Mouse (Mus musculus): Measurements from ENCODE around the gene Uggt1. TPM values are rescaled to one million over a fixed set of nuclear protein-coding genes. Genes with fewer than 3 reads are reported as not detected.

Uggt1 gene
- polyA plus RNA-seq, 1 experiment from 2014 or later = 21.8 TPM

- no peak overlapping the region for H3K9ac ChIP-seq (ENCODE audit: low read depth, low read length)
- H3K4me3 ChIP-seq (ENCODE audit: low read depth, low read length) = no peak overlapping the region
- no peak overlapping the region for H3K27ac ChIP-seq (ENCODE audit: low read depth, low read length)
- TF ChIP-seq CTCF (IDR thresholded peaks at IDR 0.05; ENCODE audit: low read depth) = no peak
- H3K4me2 ChIP-seq (replicated peaks; ENCODE audit: low read depth) = no peak overlapping the region
- ATAC-seq = no peak
- H3K9me3 ChIP-seq (ENCODE audit: control insufficient read depth) = no peaks in the 10 kb centered on the region
- no peaks in the 10 kb centered on the region for H3K4me1 ChIP-seq (replicated peaks; ENCODE audit: control insufficient read depth, insufficient read depth, low read length)
- no peaks in the 10 kb centered on the region for H3K27me3 ChIP-seq (replicated peaks; ENCODE audit: control insufficient read depth, insufficient read depth, low read length)
- H3K36me3 ChIP-seq (ENCODE audit: control insufficient read depth, insufficient read depth) = peaks cover 48% of the 10 kb centered on the region
- 91% methylated on average over 11 of the region's 11 CpGs for WGBS
These were observed 138.4 kb downstream of the Uggt1 start for GRCm38 (mm10) chr1:36105917-36106706.

GRCm38 (mm10) chr1:36100371-36100770 lies 144.1 kb downstream of the Uggt1 start:
- 74% methylated on average over 3 of the region's 3 CpGs for WGBS
- TF ChIP-seq CTCF (IDR thresholded peaks at IDR 0.05; ENCODE audit: low read depth) = no peak
- no peaks in the 10 kb centered on the region for H3K9me3 ChIP-seq (ENCODE audit: control insufficient read depth)
- H3K4me2 ChIP-seq (replicated peaks; ENCODE audit: low read depth) = no peak overlapping the region
- H3K4me1 ChIP-seq (replicated peaks; ENCODE audit: control insufficient read depth, insufficient read depth, low read length) = peaks cover 9% of the 10 kb centered on the region
- ATAC-seq = no peak
- peaks cover 49% of the 10 kb centered on the region for H3K36me3 ChIP-seq (ENCODE audit: control insufficient read depth, insufficient read depth)
- no peak overlapping the region for H3K9ac ChIP-seq (ENCODE audit: low read depth, low read length)
- no peaks in the 10 kb centered on the region for H3K27me3 ChIP-seq (replicated peaks; ENCODE audit: control insufficient read depth, insufficient read depth, low read length)
- no peak overlapping the region for H3K4me3 ChIP-seq (ENCODE audit: low read depth, low read length)
- H3K27ac ChIP-seq (ENCODE audit: low read depth, low read length) = no peak overlapping the region

- H3K27me3 ChIP-seq (replicated peaks; ENCODE audit: control insufficient read depth, insufficient read depth, low read length) = no peaks in the 10 kb centered on the region
- H3K4me2 ChIP-seq (replicated peaks; ENCODE audit: low read depth) = no peak overlapping the region
- ATAC-seq = no peak
- peaks cover 36% of the 10 kb centered on the region for H3K36me3 ChIP-seq (ENCODE audit: control insufficient read depth, insufficient read depth)
- H3K9ac ChIP-seq (ENCODE audit: low read depth, low read length) = no peak overlapping the region
- 82% methylated on average over 4 of the region's 4 CpGs for WGBS
- H3K4me3 ChIP-seq (ENCODE audit: low read depth, low read length) = no peak overlapping the region
- H3K27ac ChIP-seq (ENCODE audit: low read depth, low read length) = no peak overlapping the region
- peaks cover 19% of the 10 kb centered on the region for H3K4me1 ChIP-seq (replicated peaks; ENCODE audit: control insufficient read depth, insufficient read depth, low read length)
- no peaks in the 10 kb centered on the region for H3K9me3 ChIP-seq (ENCODE audit: control insufficient read depth)
- TF ChIP-seq CTCF (IDR thresholded peaks at IDR 0.05; ENCODE audit: low read depth) = no peak
These were observed 146.1 kb downstream of the Uggt1 start for GRCm38 (mm10) chr1:36098432-36098831.

- H3K27ac ChIP-seq (ENCODE audit: low read depth, low read length) = peak overlapping the region; percentile 54
These were observed 148.9 kb downstream of the Uggt1 start for GRCm38 (mm10) chr1:36095423-36096272.

GRCm38 (mm10) chr1:36093741-36094140 lies 150.8 kb downstream of the Uggt1 start:
- no peak overlapping the region for H3K4me3 ChIP-seq (ENCODE audit: low read depth, low read length)
- no peak overlapping the region for H3K9ac ChIP-seq (ENCODE audit: low read depth, low read length)
- peaks cover 16% of the 10 kb centered on the region for H3K36me3 ChIP-seq (ENCODE audit: control insufficient read depth, insufficient read depth)
- WGBS = 65% methylated on average over 8 of the region's 8 CpGs
- H3K4me2 ChIP-seq (replicated peaks; ENCODE audit: low read depth) = no peak overlapping the region
- 0 out of 2 replicates have a peak, but pooled peaks have one; percentile 21 for ATAC-seq
- H3K27me3 ChIP-seq (replicated peaks; ENCODE audit: control insufficient read depth, insufficient read depth, low read length) = no peaks in the 10 kb centered on the region
- no peaks in the 10 kb centered on the region for H3K9me3 ChIP-seq (ENCODE audit: control insufficient read depth)
- peaks cover 47% of the 10 kb centered on the region for H3K4me1 ChIP-seq (replicated peaks; ENCODE audit: control insufficient read depth, insufficient read depth, low read length)
- 0 out of 2 replicates have a peak overlapping the region, but pooled peaks have one; percentile 15 for H3K27ac ChIP-seq (ENCODE audit: low read depth, low read length)
- no peak for TF ChIP-seq CTCF (IDR thresholded peaks at IDR 0.05; ENCODE audit: low read depth)

More at GRCm38 (mm10) chr1:36095423-36096272, 148.9 kb downstream of the Uggt1 start:
- no peak overlapping the region for H3K4me2 ChIP-seq (replicated peaks; ENCODE audit: low read depth)
- peaks cover 18% of the 10 kb centered on the region for H3K36me3 ChIP-seq (ENCODE audit: control insufficient read depth, insufficient read depth)
- no peaks in the 10 kb centered on the region for H3K27me3 ChIP-seq (replicated peaks; ENCODE audit: control insufficient read depth, insufficient read depth, low read length)
- peak; percentile 43; the same call in 1 of the 2 replicates for ATAC-seq
- peak; percentile 30 for TF ChIP-seq CTCF (IDR thresholded peaks at IDR 0.05; ENCODE audit: low read depth)
- no peak overlapping the region for H3K4me3 ChIP-seq (ENCODE audit: low read depth, low read length)
- H3K9me3 ChIP-seq (ENCODE audit: control insufficient read depth) = no peaks in the 10 kb centered on the region
- H3K4me1 ChIP-seq (replicated peaks; ENCODE audit: control insufficient read depth, insufficient read depth, low read length) = peaks cover 28% of the 10 kb centered on the region
- no peak overlapping the region for H3K9ac ChIP-seq (ENCODE audit: low read depth, low read length)
- 51% methylated on average over 12 of the region's 12 CpGs for WGBS

GRCm38 (mm10) chr1:36091246-36091645 lies 153.3 kb downstream of the Uggt1 start:
- ATAC-seq = no peak; the same call in 1 of the 2 replicates
- Histone ChIP-seq H3K9ac (ENCODE audit: low read depth, low read length) (no peak overlapping the region), H3K36me3 (ENCODE audit: control insufficient read depth, insufficient read depth) (peaks cover 11% of the 10 kb centered on the region), H3K27ac (ENCODE audit: low read depth, low read length) (peak overlapping the region; percentile 89), H3K4me1 (replicated peaks; ENCODE audit: control insufficient read depth, insufficient read depth, low read length) (peaks cover 51% of the 10 kb centered on the region), H3K27me3 (replicated peaks; ENCODE audit: control insufficient read depth, insufficient read depth, low read length) (no peaks in the 10 kb centered on the region), H3K9me3 (ENCODE audit: control insufficient read depth) (no peaks in the 10 kb centered on the region), H3K4me3 (ENCODE audit: low read depth, low read length) (no peak overlapping the region), H3K4me2 (replicated peaks; ENCODE audit: low read depth) (no peak overlapping the region)
- no peak for TF ChIP-seq CTCF (IDR thresholded peaks at IDR 0.05; ENCODE audit: low read depth)
- 49% methylated on average over 6 of the region's 6 CpGs for WGBS
